Mouse (Mus musculus) left cerebral cortex, postnatal 4 days (tissue): ENCODE data around the gene Saa4. TPM values are rescaled to one million over a fixed set of nuclear protein-coding genes. Genes with fewer than 3 reads are reported as not detected.
"Not testable (repeated sequence)": the region's sequence is repeated elsewhere in the genome, so short reads cannot be mapped to it uniquely, and the experiment has no call there.

ENCODE experiments used
- DNase-seq: peaks from one replicate; pipeline ENCODE4 v3.0.0-alpha.2; 2022
- intact Hi-C: fragments of 180-260 bp; cut with DNase I; formaldehyde crosslinking; loops from one replicate; pipeline ENCODE4 v1.15.1; 2025
- total RNA-seq, 2 experiments: library from RNA; stranded (reverse); gene quantifications; 2 replicates each; pipeline ENCODE4 v1.2.3; 2021

The Saa4 gene
- not detected for total RNA-seq

GRCm38 (mm10) chr7:46732458-46732857, at the start of gene Saa4:
Gene Saa4 (minus strand): TSS chr7:46732603.
- no peak for DNase-seq
- intact Hi-C loops = no loop called here

DNA sequence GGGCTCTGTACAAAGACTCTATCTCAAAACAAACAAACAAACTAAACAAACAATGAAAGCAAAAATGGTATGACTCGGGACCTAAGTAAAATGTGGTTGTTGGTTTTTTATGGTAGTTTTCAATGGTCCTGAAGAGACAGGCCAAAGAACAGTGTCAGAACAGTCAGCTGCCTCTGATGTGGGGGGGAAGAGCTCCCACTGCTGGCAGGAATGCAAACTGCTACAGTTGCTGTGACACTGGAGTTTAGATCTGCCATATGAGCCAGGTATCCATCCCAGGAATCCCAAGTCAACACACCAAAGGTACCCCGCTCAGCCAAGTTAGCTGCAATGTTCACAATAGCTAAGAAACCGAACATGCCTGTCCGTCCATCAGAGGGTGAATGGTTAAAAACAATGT, 38.3 kb upstream of the Saa4 start:
- intact Hi-C loops = loop anchor here (5.0 kb wide), 1 partner anchor 53 kb away; the partner anchor contains the start of gene Saa3
- peak; percentile 41 for DNase-seq

- intact Hi-C loops = loop anchor here (10.0 kb wide), 1 partner anchor 124 kb away; no protein-coding TSS in a partner anchor
- DNase-seq = no peak
Observed at GRCm38 (mm10) chr7:46768451-46768850, 36.0 kb upstream of the Saa4 start.

GRCm38 (mm10) chr7:46767371-46767770, 35.0 kb upstream of the Saa4 start:
- intact Hi-C loops = loop anchor here (10.0 kb wide), 1 partner anchor 123 kb away; no protein-coding TSS in a partner anchor
- DNase-seq = no peak

DNA sequence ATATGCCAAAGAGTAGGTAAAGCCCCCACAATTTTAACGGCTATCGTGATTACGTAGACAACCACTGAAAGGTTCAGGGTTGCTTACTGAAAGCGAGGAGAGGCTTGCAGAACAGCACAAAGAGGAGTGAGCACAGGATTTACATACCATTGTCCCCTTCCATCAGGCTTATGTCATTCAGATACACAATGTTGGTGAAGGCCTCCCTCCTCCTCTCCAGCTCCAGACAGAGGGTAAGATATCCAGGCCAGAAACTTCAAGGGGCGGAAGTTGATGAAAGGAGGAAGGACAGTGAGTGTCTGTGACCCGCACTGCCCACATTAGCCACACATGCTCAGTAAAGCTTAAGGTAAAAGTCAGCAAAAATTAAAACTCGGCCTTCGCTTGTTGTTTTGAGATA, 32.3 kb upstream of the Saa4 start:
- no peak for DNase-seq
- intact Hi-C loops = loop anchor here (10.0 kb wide), 1 partner anchor 120 kb away; no protein-coding TSS in a partner anchor

DNA sequence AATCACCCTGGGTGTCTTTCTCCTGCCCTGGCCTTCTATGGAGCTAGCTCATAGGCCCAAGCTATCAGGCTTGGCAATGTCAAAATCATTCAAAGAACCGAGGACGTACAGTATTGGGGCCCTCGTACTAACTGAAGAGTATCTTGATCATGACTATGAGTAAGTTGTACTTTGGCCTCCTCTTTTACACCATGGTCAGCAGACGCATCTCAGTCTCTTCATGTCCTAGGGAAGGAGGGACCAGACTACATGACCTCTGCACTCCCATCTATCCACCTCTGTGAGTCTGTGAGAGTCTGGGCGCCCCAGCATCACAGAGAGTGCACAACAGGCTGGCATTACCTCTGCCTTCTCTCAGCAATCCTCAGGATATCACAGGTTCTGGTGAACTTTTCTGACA, 30.2 kb upstream of the Saa4 start:
- intact Hi-C loops = loop anchor here (10.0 kb wide), 1 partner anchor 118 kb away; no protein-coding TSS in a partner anchor
- no peak for DNase-seq

- intact Hi-C loops = loop anchor here (10.0 kb wide), 1 partner anchor 116 kb away; no protein-coding TSS in a partner anchor
- DNase-seq = no peak
Observed at GRCm38 (mm10) chr7:46761049-46761795, 28.8 kb upstream of the Saa4 start.

DNA sequence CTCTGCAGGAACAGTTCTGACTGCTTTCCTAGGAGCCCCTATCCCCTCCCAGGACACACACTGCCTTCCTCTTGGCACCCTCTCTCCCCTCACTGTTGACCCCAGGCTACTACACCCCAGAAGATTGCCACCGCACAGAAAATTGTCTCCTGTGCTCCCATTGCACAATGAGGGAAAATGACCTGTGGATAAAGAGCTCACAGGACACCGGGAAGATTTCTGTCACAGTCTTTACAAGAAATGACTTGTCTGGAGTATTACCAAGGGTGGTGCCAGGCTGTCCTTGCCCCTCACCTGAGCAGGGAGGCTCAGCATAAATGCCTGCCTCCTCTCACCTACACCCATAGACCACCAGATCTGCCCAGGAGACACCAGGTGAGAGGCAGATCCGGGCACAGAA, 19.1 kb upstream of the Saa4 start, which contains the start of gene Saa2:
Saa2 (plus strand) TSS at position 301 of the 400 bp plus-strand sequence.
- no peak for DNase-seq
- intact Hi-C loops = no loop called here

- intact Hi-C loops = no loop called here
- DNase-seq = no peak
Observed at GRCm38 (mm10) chr7:46748459-46748858, 16.1 kb upstream of the Saa4 start.

DNA sequence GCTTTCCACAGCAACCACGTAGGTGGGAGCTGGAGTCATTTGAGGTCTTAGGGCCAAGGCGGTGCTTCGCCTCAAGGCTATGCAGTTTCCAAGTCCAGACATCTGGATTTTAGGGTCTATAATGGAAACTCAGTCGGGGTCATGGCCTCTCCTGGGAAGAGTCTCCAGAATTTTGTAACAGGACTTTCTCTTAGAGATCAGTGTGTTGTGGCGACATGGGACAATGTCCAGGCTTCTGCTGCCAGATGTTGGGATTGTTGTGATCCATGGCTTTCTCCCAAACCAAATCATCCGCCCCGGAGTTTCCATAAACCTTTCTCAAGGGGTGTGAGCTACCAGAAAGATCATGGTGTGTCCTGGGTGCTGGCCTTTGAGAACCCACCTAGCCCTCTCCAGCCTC, 14.0 kb upstream of the Saa4 start:
- DNase-seq = no peak
- intact Hi-C loops = no loop called here

GRCm38 (mm10) chr7:46745816-46746215, 13.4 kb upstream of the Saa4 start:
- DNase-seq = no peak
- intact Hi-C loops = no loop called here

- intact Hi-C loops, DNase-seq: not testable (repeated sequence)
Observed at GRCm38 (mm10) chr7:46742880-46743279, 10.5 kb upstream of the Saa4 start, which contains the start of gene Saa1. Gene Saa1 (minus strand): TSS chr7:46742980.

GRCm38 (mm10) chr7:46740041-46740440, 7.6 kb upstream of the Saa4 start:
- intact Hi-C loops, DNase-seq: not testable (repeated sequence)

DNA sequence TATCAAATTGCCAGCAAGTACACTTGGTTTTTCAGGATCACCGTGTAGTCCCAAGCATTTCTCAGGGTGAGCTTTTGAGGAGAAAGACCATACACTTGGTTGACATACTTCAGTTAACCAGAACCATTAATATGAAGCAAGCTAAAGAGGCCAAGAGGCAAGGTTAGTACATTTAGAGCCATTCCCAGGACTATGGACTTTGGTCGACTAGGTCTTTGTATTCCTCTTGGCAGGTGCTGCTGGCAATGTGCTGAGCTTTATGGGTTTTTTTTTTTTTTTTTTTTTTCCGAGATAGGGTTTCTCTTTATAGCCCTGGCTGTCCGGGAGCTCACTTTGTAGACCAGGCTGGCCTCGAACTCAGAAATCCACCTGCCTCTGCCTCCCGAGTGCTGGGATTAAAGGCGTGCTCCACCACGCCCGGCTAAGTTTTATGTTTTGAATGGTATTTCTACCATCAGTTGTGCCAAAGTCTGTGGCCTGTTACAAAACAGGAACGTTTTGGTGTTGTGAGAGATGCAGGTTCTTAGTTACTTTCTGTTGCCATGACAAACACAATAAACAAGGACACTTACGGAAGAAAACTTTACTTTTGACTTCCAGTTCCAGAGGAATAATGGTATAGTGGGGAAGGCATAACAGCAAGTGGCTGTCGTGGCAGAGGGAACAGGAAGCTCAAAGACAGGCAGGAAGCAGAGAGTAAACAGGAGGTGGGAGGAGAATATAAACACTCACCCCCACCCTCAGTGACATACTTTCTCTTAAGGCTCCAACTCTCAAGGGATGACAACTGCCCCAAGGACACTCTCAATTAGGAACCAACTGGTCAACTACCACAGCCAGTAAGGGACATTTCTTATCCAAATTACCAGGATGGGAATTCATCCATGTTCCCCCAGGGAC, 6.4 kb upstream of the Saa4 start:
- no peak for DNase-seq
- intact Hi-C loops = no loop called here

GRCm38 (mm10) chr7:46734983-46735382, 2.6 kb upstream of the Saa4 start:
- intact Hi-C loops = no loop called here
- DNase-seq = no peak

- DNase-seq = no peak
- intact Hi-C loops = no loop called here
Observed at GRCm38 (mm10) chr7:46727584-46727983, 4.8 kb downstream of the Saa4 start.

DNA sequence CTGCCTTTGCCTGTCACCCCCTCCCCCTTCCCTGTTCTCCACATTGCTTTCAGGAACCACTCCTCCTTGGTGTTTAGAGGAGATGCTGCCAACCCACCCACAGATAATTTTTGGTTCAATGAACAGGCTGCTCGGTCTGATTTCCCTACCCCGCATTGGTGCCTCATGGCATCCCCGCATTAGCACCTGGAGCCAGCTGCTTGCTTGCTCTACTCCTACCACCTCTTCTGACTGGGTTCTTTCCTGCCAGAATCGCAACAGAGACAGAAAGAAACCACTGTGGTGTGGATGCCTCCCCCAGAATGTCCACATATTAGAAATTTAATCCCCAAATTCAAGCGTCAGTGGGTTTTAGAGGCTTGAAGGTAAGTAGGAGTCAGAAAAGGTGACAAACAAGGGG, 8.0 kb downstream of the Saa4 start:
- no peak for DNase-seq
- intact Hi-C loops = no loop called here

DNA sequence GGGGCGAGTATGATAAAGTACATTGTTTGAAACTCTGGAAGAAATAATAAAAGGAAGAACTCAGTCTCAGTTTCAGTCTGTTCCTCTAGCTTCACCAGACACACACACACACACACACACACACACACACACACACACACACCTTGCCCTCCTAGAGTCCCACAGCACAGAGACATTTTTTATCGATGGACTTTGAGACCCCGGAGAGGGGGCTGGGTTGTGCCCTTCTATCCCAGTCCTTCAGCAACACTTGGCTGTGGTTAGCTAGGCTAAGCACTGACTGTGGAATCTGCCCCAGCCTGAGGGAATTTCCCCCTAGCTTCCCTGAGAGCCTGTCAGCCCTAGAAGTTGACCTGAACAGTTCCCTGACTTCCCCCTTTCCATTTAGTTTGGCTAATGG, 8.6 kb downstream of the Saa4 start:
- intact Hi-C loops = no loop called here
- DNase-seq = no peak

DNA sequence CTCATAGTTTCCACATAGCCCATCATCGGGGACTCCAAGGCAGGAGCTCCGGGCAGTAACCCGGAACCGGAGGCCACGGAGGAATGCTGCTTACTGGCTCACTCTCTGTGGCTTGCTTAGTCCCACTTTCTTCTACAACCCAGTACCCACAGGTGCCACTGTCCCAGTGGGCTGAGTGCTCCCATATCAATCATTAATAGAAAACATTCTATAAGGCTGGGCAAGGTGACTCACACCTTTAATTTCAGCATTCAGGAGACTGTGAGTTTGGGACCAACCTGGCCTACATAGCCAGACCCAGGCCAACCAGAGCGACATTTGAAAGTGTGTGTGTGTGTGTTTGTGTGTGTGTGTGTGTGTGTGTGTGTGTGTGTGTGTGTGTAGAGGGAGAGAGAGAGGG, 9.0 kb downstream of the Saa4 start:
- no peak for DNase-seq
- intact Hi-C loops = no loop called here

DNA sequence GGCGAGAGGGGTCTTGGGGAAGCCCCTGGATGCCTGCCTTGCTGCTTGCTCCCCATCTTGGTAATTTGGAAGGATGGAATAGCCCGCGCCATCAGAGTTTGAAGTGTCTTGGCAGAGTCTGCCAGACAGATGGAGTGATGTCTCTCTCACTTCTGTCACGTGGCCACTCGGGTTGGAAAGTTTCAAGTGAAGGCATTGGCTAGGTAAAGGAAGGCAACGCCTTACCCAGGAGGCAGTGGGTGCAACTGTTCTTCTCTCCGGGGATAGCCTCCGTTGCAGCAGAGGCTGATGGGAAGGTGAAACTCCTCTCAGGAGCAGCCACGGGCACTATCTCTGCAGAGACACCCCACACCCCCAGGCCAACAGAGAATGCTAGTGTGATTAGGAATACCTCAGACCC, 11.9 kb downstream of the Saa4 start:
- intact Hi-C loops = no loop called here
- DNase-seq = peak; percentile 51

DNA sequence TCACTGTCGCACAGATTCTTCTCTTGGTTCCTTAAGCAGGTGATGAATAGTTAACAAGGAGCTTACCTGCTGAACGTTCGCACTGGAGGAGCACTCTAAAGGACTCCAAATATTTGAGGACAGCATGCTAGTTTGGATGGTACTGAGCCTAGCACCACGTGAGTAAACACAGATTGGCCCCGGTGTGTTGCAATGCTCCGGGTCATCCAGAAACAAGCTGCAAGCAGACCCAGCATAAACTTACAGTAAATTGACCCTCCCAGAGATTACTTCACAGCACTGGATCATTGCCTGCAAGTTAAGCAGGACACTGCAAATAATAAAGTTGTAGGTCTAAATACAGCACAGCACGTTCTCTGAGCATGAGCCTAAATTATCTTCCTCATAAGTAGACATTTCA, 12.9 kb downstream of the Saa4 start:
- intact Hi-C loops = loop anchor here (5.0 kb wide), 1 partner anchor 53 kb away; no protein-coding TSS in a partner anchor

More for the DNA sequence above, 12.9 kb downstream of the Saa4 start:
- no peak for DNase-seq
